Mouse (Mus musculus) forebrain, embryonic 10.5 days (tissue): ENCODE data around the gene Zeb2. TPM values are rescaled to one million over a fixed set of nuclear protein-coding genes. Genes with fewer than 3 reads are reported as not detected.

ENCODE experiments used
- DNase-seq: peaks from one replicate; pipeline ENCODE4 v3.0.0-alpha.2; 2017; ENCODE audit warnings: low spot score; ENCODE audit errors: extremely low spot score
- H3K27ac ChIP-seq: fragments of 300-500 bp; sonication (generic); 2 replicates; pipeline ENCODE4 v1.5.1; 2016; ENCODE audit warnings: mild to moderate bottlenecking
- H3K27me3 ChIP-seq: fragments of 300-500 bp; sonication (generic); 2 replicates; pipeline ENCODE4 v1.6.1; 2016; ENCODE audit warnings: mild to moderate bottlenecking; ENCODE audit not compliant: poor library complexity, severe bottlenecking
- H3K36me3 ChIP-seq: fragments of 300-500 bp; sonication (generic); replicated peaks from 2 replicates; pipeline ENCODE4 v1.6.1; 2016; ENCODE audit warnings: mild to moderate bottlenecking, moderate library complexity
- H3K4me1 ChIP-seq: fragments of 300-500 bp; sonication (generic); 2 replicates; pipeline ENCODE4 v1.6.1; 2016
- H3K4me3 ChIP-seq: fragments of 300-500 bp; sonication (generic); 2 replicates; pipeline ENCODE4 v1.5.1; 2016; ENCODE audit warnings: mild to moderate bottlenecking, moderate library complexity
- H3K9me3 ChIP-seq: fragments of 300-500 bp; sonication (generic); 2 replicates; pipeline ENCODE4 v1.6.1; 2016; ENCODE audit warnings: mild to moderate bottlenecking, moderate library complexity
- WGBS: fragments of 180-500 bp; shearing (Covaris S2); methylation state at CpG from one replicate; pipeline ENCODE4 v1.1.7; 2016; 5-methylcytosine and 5-hydroxymethylcytosine counted together
- microRNA-seq: library from miRNA; unstranded; fragments of <30 nt; microRNA quantifications from one replicate; pipeline ENCODE4, GENCODE M21; 2017
- polyA plus RNA-seq: library from polyadenylated mRNA; unstranded; fragments of >200 nt; fragmentation: Nextera tagmentation; extraction: Ambion mirVana; gene quantifications from 2 replicates; pipeline ENCODE4 v1.2.1, GENCODE M21; 2016

Zeb2 gene
- polyA plus RNA-seq, 1 experiment from 2014 or later: 30.2 TPM

DNA sequence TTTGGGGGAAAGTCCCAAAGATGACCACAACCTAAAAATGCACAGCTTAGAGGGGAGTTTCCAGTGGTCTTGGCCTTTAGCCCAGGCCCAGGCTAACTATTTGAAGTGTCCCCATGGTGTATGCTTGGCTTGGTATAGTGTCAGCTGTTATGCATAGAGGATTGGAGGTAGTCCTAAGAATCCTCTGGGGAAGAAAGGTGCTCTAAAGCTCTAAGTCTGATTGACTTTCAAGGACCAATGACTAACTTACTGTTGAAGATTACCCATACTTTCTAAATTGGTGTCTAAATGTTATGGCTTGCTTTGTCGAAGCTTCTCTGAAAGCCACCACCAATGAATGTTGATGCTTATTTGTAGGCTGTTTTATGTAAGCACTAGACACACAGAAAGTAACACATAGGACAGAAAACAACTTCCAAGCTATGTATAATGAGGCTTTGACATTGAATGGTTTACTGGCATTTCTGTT is 159.8 kb downstream of the Zeb2 start:
- peaks cover 10% of the 10 kb centered on the region for H3K4me1 ChIP-seq
- no peak overlapping the region for H3K4me3 ChIP-seq
- 91% methylated on average over 1 of the region's 1 CpGs for WGBS
- no peak overlapping the region for H3K27ac ChIP-seq
- H3K36me3 ChIP-seq: no peaks in the 10 kb centered on the region
- H3K9me3 ChIP-seq: no peaks in the 10 kb centered on the region
- no peak for DNase-seq
- no peaks in the 10 kb centered on the region for H3K27me3 ChIP-seq

GRCm38 (mm10) chr2:44956232-44956631 is 161.0 kb downstream of the Zeb2 start:
- 80% methylated on average over 3 of the region's 3 CpGs for WGBS
- H3K4me1 ChIP-seq: peaks cover 17% of the 10 kb centered on the region
- no peaks in the 10 kb centered on the region for H3K27me3 ChIP-seq
- no peaks in the 10 kb centered on the region for H3K36me3 ChIP-seq
- DNase-seq: no peak
- no peak overlapping the region for H3K4me3 ChIP-seq
- no peak overlapping the region for H3K27ac ChIP-seq
- H3K9me3 ChIP-seq: no peaks in the 10 kb centered on the region

GRCm38 (mm10) chr2:44955506-44955905 is 161.7 kb downstream of the Zeb2 start:
- Histone ChIP-seq H3K9me3 (no peaks in the 10 kb centered on the region), H3K4me3 (no peak overlapping the region), H3K27ac (no peak overlapping the region), H3K4me1 (peaks cover 17% of the 10 kb centered on the region), H3K36me3 (no peaks in the 10 kb centered on the region), H3K27me3 (no peaks in the 10 kb centered on the region)
- WGBS: 90% methylated on average over 6 of the region's 6 CpGs
- no peak for DNase-seq

DNA sequence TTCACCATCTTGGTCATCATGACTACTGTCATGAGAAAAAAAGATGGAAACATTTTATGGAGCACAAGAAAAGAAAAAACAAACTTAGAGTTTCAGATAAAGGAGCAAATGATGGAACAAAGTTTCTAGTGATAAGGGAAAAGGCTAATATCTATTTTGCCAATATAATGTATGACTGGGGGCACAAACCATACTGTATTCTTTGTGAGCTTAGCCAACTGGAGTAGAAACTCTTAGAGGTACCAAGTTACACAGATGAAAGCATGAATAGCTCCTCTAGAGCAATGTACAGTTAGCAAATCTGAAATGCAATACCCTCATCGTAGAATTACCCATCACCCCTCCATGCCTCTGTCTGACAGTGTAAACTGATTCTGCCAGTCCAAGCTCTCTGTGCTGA is 163.0 kb downstream of the Zeb2 start:
- Histone ChIP-seq H3K4me1 (peaks cover 17% of the 10 kb centered on the region), H3K27me3 (no peaks in the 10 kb centered on the region), H3K36me3 (no peaks in the 10 kb centered on the region), H3K27ac (no peak overlapping the region), H3K9me3 (no peaks in the 10 kb centered on the region), H3K4me3 (no peak overlapping the region)
- DNase-seq: no peak
- 85% methylated on average over 1 of the region's 1 CpGs for WGBS

DNA sequence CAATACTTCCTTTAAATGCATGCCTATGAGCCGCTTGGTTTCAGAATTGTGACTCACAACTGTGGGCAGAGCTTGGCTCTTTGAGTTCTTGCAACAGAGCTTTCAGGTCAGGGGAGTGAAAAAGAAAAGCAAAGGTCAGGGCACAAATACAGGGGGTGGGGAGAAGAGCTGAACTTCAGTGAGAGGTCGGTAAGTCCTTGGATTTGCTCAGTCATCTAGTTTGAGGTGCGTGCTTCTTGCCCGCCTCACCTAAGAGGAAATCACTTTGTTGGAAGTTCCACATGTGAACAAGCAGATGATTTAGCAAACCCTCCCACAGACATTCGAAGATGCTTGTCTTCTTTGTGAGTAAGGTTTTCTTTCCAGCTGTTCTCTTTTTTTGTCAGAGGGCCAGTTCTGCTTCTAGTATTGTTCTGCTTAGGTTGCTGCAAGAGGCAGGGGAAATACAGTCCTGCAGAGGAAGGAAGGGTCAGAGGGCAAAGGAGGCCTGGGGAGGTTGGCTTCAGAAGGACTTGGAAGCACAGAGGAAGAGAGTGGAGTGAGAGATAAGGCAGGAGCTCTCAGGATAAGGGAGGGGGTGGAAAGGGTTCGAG is 164.3 kb downstream of the Zeb2 start:
- H3K27ac ChIP-seq: 0 out of 2 replicates have a peak overlapping the region, but pooled peaks have one; percentile 35

GRCm38 (mm10) chr2:44951651-44952213 is 165.5 kb downstream of the Zeb2 start:
- 75% methylated on average over 4 of the region's 4 CpGs for WGBS
- H3K4me3 ChIP-seq: no peak overlapping the region
- no peaks in the 10 kb centered on the region for H3K27me3 ChIP-seq
- H3K36me3 ChIP-seq: no peaks in the 10 kb centered on the region
- no peaks in the 10 kb centered on the region for H3K9me3 ChIP-seq
- no peak overlapping the region for H3K27ac ChIP-seq
- no peak for DNase-seq
- peaks cover 17% of the 10 kb centered on the region for H3K4me1 ChIP-seq

More for the DNA sequence above, 164.3 kb downstream of the Zeb2 start:
- Histone ChIP-seq H3K4me3 (no peak overlapping the region), H3K4me1 (peaks cover 17% of the 10 kb centered on the region), H3K9me3 (no peaks in the 10 kb centered on the region), H3K36me3 (no peaks in the 10 kb centered on the region), H3K27me3 (no peaks in the 10 kb centered on the region)
- WGBS: 32% methylated on average over 6 of the region's 6 CpGs
- no peak for DNase-seq

DNA sequence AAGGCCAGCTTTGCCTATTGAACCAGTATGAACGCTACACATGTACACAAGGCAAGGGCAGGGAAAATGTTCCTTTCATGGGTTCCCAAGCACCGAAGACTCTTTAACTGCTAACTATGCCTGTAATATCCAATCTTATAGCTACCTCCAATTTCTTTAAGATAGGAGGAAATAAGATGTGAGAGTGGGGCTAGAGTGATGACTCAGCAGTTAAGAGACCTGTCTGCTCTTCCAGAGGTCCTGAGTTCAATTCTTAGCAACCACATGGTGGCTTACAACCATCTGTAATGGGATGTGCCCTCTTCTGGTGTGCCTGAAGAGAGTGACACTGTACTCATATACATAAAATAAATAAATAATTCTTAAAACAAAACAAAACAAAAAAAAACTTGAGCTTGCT is 172.5 kb downstream of the Zeb2 start:
- no peak overlapping the region for H3K4me3 ChIP-seq
- H3K4me1 ChIP-seq: no peaks in the 10 kb centered on the region
- DNase-seq: no peak
- H3K36me3 ChIP-seq: no peaks in the 10 kb centered on the region
- H3K27ac ChIP-seq: no peak overlapping the region
- H3K27me3 ChIP-seq: no peaks in the 10 kb centered on the region
- H3K9me3 ChIP-seq: no peaks in the 10 kb centered on the region
- WGBS: 90% methylated on average over 2 of the region's 2 CpGs

Small RNA genes within 50 kb of the gene (microRNA-seq; reads per million reads assigned to microRNA genes)
- not detected for gene Mir5129

Other genes with a start within 250 kb of the Zeb2 start
- 12.0 and 12.3 TPM in 2 replicates for gene Gtdc1, start 189.7 kb downstream of the Zeb2 start, polyA plus RNA-seq